Mouse (Mus musculus) hematopoietic stem cell, adult 5-6 weeks (primary cell): ENCODE data around the gene Epas1. TPM values are rescaled to one million over a fixed set of nuclear protein-coding genes. Genes with fewer than 3 reads are reported as not detected.

Experiments
- ATAC-seq, 2 experiments: fragments of 125-278 bp in 1 of 2; replicated peaks in 1 of 2; 2 replicates each; pipeline ENCODE4 v1.8.0; 2016 to 2017; ENCODE audit warnings: inconsistent platforms in 2 of 2, mild to moderate bottlenecking in 2 of 2, moderate number of reproducible peaks in 2 of 2, low read depth in 1 of 2, moderate TSS enrichment in 1 of 2; ENCODE audit not compliant: low FRiP score in 2 of 2, poor library complexity in 2 of 2, severe bottlenecking in 2 of 2, insufficient read depth in 1 of 2, low TSS enrichment in 1 of 2
- total RNA-seq: library from RNA; stranded (forward); fragments of 172-1452, 232-1000 nt; gene quantifications from 2 replicates; pipeline ENCODE4 v1.2.3, GENCODE M21; 2017

Epas1 gene
- total RNA-seq, 1 experiment from 2014 or later, result not detected

DNA sequence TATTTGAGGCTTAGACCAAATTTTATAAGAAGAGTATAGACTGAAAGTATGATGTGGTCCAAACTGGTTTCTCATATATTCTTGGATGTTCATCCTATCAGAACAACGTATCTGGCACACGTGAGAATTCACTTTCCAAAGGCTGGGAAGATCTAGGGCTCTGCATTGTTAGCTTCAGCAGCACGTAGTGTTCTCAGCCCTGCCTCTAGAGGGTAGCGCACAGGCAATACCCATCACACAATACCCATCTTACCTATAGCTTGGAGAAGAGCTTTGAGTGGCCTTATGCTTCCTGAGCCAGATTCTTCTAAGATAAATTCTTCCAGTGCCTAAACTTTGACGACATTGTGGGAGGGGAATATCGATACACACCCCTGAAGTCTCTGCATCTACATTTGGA is 24.6 kb downstream of the Epas1 start:
- ATAC-seq, result no peak

DNA sequence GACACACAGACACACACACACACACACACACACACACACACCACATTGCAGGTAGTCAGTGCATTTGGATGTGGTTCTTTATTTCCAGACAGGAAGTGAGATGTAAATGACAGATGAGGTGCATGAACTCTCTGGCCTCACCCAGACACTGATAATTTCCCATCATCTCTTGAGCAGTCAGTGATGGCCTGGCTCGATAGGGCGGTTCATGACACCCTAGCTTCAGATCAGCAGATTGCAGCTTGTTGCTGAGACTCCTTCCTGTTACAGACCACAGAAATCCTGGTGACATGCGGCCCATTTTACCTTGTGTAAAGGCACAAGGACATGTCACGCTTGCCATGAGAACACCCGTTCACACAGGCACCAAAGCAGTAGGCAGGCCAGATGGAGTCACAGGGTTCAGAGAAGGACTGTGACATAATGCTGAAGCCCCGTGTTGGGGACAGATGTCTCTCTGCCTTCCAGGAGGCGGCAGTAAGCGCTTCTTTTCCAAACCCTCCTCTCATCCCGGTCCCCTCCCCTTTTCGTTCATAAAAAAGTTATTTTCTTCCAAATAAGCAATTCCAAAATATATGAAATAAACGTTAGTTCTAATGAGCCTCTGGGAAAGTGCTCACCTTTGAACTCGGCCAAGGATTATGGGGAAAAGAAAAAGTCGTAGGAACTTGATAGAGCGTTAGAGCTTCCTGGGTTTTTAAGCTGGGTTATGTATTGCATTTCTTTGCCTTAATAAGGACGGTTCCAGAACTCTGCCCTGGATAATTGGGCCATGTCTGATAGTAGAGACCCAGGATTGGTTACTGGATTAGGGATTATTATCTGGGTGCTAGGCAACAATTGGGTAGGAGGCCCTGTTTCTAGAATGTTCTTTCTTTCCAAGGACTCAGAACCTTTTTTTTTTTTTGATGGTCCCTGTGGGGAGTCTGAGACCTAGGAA is 26.0 kb downstream of the Epas1 start:
- ATAC-seq, result 0 out of 4 replicates have a peak, but pooled peaks of 1 of the 2 experiments have one; percentile 29

DNA sequence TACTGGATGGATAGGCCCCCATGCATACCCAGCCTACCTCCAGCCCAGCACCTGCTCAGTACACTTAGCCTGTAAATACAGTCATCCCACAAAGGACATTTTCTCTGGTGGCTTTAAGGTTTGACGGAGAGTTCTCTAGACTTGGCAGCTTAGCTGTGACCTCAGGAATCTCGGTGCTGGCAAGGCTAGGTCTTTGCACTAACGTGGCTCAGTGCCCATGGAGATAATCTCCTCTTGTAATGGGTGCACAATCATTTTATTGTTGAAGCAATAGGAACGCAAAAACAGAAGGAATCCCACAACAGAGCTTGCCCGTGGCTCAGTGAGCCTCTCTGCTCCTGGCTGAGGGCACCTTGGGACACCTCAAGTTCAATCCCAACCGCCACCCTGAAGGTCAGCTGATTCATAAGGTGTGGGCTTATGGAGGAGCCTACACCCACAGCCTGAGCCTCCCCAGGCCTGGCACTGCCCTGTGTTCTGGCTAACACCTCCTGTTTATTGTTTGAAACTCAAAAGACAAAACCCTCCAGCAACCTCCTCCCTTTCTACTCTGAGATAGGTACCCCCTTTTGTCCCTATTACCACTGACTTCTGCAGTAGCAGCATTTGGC is 27.3 kb downstream of the Epas1 start:
- ATAC-seq, result no peak

DNA sequence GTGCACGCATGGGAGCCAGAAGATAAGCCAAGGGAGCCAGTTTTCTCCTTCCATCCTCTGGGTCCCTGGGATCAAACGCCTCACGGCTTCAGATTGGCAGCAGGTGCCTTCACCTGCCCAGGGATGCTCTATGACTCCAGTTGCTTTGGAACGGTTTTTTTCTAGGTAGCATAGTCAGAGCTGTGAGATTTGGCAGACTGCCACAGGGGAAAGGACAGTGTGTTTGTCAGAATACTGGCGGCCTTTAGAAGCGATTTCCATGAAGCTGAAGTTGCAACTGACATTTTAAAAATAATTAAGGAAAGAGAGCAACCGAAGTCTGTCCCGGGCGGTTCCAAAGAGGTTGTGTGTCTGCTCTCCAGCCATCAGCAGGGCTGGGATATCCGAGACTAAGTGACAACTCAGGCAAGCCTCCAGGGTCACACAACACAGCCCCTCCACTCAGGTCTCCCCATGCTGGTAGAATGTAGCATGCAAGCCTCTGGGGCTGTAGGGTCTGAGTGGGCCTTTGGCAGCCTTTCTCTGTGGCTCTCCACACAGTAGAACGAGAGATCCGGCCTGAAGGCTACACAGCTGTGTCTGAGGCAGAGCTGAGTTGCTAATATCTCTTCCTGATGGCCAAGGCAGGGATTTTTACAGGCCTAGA is 28.4 kb downstream of the Epas1 start:
- no peak for ATAC-seq

DNA sequence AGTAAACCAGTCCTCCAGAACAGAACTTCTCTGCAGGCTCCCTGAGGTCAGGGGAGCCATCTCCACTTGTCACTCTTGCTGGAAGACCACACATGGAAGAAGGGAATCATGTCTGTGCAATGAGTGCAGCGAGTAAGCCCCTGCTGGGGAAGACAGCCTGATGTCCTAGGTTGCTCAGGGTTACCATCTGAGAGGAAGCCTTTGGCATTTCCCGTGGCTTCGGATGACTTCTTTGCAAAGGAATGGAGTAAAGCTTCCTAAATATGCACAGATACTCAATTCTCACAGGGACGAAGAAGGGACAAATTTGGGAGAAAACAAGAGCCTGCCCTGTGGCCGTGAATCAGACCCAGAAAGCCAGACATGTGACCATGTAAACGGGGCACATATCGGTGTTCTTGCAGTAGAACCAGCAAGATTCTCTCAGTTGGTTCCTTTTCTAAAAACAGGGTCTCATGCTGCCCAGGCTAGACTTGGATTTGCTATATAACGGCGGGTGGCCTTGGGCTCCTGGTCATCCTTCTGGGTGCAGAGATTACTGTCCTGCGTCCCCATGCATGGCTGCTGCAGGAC is 31.0 kb downstream of the Epas1 start:
- no peak for ATAC-seq

DNA sequence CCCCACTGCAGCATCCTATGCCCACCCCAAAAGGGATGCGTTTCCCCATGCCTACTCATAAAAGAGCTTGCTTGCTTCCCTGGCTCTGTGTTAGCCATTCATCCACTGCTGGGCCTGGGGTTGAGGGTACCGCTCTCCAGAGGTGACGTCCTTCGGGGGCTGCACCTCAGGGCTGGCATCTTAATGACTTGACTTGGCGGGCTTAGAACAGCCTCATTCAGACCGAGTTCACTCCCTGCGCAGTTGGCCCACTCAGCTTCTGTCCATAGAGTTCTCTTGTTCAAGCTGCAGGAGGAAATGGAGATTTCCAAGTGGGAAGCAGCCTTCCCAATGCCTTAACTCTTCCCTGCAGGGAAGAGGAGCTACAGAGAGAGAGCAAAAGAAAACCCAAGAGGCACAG is 32.1 kb downstream of the Epas1 start:
- ATAC-seq, result no peak

DNA sequence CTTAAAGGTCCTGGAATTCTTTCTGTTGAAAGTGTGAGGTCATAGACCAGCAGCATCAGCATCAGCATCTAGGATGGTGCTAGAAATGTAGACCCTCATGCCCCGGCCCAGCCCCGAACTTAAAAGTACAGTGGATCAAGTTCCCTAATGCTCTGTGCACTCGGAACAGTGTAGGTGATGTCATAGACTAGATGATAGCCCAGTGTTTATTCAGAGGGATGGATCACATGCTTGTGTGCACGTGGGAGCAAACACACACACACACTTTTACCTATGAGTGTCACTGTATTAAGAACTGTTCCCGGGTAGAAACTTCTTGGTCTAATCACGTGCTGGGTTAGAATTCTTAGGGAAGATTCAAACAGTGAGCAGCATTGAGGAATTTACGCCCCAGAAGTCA is 33.0 kb downstream of the Epas1 start:
- ATAC-seq, result no peak

DNA sequence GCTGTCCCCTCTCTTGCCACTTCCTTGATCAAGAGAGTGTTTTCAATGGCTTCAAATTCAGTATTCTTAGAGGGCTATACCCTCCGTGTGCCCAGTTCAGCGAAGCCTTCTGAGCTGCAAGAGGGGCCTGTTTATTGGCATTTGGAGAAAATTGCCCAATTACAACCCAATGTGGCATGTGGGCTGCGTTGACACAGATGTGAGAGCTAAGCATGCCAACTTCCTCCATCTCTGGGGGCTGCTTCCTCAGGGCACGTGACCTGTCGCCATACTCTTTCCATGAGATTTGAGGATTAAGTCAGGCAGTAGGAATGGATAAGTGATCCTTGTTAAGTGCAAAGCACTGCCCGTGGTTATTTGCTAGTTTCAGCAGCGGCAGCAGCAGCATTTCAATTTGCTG is 34.3 kb downstream of the Epas1 start:
- no peak for ATAC-seq

DNA sequence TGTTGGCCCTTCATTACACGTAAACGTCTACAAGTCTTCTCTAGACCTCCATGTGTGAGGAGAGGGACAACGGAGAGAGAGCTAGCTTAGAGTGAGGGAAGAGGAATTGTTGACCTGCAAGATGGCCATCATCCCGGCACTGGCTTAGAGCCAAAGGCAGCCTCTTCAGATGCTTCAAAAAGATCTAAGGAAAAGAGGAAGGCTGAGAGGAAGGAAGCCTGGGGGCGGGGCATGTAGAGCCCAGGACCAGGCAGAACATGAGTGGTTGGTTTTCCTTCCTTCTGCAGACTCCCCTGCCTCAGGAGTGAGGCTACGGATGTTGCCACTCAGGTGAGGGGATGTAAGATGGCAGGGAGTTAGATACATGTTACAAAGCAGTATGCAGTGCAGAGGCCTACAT is 34.8 kb downstream of the Epas1 start:
- 0 out of 4 replicates have a peak, but pooled peaks of 1 of the 2 experiments have one; percentile 25 for ATAC-seq

DNA sequence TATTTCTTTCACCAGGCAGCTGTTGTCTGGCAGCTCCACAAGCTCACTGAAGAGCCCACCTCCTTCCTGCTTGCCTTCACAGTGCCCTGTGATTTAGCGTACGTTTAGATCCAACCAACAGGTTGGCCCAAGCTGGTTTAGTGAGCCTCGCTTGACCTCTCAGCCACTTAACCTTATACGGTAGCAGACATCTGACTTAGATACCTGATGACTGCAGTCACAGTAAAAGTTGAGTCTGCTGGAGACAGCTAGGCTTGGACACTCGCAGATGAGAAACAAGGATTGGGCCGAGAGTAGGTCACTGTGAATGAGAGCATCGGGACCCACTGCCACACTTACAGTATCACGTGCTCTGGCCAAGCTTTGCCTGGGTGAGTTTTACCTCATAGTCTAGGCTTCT is 38.4 kb downstream of the Epas1 start:
- no peak for ATAC-seq

DNA sequence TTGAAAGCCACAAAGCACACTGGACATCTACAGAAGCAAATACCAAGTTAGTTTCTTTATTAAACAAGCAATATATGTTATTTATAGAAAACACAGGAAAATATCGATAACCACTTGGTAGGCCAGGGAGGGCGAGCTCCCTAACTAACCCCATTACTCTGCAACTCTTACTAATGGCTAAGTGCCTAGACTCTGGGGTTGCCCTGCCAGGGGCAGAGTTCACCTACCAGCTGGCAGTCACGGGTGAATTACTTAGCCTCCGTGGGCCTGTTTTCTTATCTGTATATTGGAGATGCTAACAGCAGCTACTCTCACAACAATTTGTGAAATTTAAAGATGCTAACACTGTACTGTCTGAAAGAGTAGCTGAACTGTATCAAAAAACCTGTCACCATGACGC is 42.3 kb downstream of the Epas1 start:
- no peak for ATAC-seq

DNA sequence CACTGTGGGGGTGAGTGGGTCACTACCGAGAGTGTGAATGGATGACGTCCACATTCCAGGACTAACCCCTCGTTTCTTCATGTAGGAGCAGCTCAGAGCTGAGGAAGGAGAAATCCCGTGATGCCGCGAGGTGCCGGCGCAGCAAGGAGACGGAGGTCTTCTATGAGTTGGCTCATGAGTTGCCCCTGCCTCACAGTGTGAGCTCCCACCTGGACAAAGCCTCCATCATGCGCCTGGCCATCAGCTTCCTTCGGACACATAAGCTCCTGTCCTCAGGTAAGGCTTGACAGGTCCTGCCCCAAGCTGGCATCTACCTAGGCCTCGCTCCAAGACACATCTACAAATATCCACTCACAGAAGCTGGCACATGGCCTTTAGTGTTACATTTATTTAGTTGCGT is 43.5 kb downstream of the Epas1 start:
- ATAC-seq, result no peak

DNA sequence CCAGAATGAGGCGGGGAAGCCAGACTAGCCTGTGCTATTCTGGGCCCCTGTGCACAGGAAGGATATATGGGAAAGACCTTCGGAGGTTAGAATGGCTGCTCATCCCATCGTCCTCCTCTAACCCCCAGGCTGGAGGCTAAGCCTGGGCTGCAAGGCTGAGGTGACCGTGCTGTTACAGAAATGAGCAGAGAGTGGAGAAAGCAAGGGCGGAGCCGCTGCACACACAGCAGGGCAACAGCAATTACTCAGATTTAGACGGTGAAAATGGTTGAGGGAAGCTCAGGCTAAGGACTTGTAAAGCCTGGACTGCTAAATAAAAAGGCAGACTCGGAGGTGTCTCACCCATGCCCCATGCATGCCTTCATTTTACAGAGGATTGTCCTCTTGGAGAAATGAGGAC is 45.0 kb downstream of the Epas1 start:
- ATAC-seq, result no peak

DNA sequence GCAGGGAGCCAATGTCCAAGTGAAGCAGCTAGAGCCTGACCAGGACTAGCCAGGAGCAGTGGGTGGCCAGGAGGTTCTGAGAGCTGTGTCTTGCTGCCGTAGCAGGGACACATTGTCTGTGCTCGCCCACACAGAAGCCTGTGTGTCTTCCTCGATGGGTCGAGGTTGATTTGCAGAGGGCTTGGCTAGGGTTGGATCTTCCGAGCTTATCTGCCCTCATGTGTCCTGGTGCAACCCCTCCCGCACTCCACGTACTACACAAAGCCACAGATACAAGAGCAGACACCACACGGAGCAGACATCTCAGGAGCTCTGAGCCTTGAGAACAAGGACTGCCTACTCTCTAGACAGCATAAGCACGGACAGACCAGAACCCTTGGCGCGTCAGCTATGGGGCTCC is 45.5 kb downstream of the Epas1 start:
- ATAC-seq, result no peak

DNA sequence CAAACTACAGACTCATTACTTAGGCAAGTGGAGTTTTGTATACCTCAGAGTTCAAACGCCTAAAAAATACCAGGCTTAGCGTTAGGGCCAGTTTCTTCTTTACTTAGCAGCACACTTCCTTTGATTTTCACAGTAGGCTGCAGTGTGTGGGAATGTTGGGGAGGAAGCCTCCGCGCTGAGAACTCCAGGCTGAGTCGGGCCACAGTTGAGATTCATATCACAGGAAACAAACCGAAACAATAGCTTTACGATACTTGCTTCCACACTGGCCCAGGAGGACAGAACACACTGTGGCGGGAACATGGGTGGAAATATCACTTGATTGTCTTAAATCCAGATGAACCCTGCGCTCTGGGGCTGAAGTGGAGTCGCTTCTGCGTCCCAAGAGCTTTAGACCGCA is 47.0 kb downstream of the Epas1 start:
- ATAC-seq, result no peak

DNA sequence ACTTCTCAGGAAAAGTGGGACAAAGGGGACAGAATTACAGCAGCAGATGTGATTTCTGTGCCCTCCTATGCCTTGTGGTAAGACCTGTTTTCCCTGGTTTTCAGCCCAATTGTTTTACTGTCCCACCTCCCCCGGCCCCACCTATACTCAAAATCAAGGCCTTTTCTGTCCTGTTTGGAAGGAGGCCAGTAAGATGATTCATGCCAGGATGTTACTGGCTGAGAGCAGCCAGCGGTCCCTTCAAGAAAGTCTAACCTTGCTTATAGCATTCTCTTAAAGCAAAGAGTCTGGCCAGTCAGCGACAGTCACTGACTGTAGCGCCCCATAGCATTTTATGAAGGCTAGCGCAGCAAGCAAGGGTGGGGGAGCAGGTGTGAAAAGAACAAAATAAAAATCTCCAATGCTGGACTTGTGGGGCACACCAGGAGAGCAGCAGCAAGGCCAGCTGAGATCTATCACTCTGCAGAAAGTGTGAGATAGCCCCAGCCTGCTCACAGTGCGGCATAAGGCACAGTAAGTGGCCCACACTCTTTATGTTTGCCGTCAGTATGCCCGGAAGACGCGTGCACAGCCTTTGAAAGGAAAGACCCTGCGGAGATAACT is 47.8 kb downstream of the Epas1 start:
- ATAC-seq, result no peak

DNA sequence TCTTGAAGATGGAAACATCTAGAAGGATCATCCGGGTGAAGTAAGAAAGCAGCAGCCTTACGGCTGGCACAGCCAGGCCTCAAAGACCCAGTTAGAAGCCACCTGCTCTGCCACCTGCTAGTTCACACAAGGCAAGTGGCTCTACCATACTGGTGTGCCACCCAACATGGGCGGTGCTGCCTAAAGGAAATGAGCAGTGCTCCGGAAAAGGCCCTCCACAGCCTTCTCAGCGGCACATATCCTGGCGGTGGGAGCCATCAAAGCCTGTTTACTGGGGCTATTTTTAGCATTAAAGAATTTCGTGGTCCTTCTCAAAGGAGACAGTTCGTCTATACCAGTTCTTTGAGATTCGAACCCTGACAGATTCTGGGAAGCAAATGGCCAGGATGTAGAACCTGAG is 48.4 kb downstream of the Epas1 start:
- ATAC-seq, result peak in 1 of 2 experiments; percentile 47; a peak in 1 of 4 replicates
